Mouse (Mus musculus) hindbrain, embryonic 12.5 days (tissue): ENCODE measurements at regions not wholly inside any gene's neighbourhood (a gene's known extent, or its start where the extent isn't known, plus 50 kb on each side); places are given as distances from the start of the nearest gene placed in this dataset.

Experiments
- ATAC-seq: fragments of 200-750 bp; cut with Nextera tagmentation; 2 replicates; pipeline ENCODE4 v1.8.0; 2017; ENCODE audit warnings: moderate TSS enrichment; ENCODE audit not compliant: low FRiP score
- H3K27ac ChIP-seq: fragments of 300-500 bp; sonication (generic); 2 replicates; pipeline ENCODE4 v1.5.1; 2016; ENCODE audit warnings: mild to moderate bottlenecking
- H3K27me3 ChIP-seq: fragments of 300-500 bp; sonication (generic); 2 replicates; pipeline ENCODE4 v1.6.1; 2016; ENCODE audit warnings: mild to moderate bottlenecking
- H3K36me3 ChIP-seq: fragments of 300-500 bp; sonication (generic); 2 replicates; pipeline ENCODE4 v1.6.1; 2016; ENCODE audit warnings: mild to moderate bottlenecking
- H3K4me1 ChIP-seq: fragments of 300-500 bp; sonication (generic); 2 replicates; pipeline ENCODE4 v1.6.1; 2016
- H3K4me2 ChIP-seq: fragments of 300-500 bp; sonication (generic); replicated peaks from 2 replicates; pipeline ENCODE4 v1.6.1; 2016; ENCODE audit warnings: mild to moderate bottlenecking
- H3K4me3 ChIP-seq: fragments of 300-500 bp; sonication (generic); 2 replicates; pipeline ENCODE4 v1.5.1; 2016; ENCODE audit warnings: mild to moderate bottlenecking
- H3K9ac ChIP-seq: fragments of 300-500 bp; sonication (generic); 2 replicates; pipeline ENCODE4 v1.6.1; 2016; ENCODE audit warnings: mild to moderate bottlenecking, moderate library complexity
- H3K9me3 ChIP-seq: fragments of 300-500 bp; sonication (generic); replicated peaks from 2 replicates; pipeline ENCODE4 v1.6.1; 2016; ENCODE audit warnings: mild to moderate bottlenecking
- WGBS: fragments of 180-500 bp; shearing (Covaris S2); methylation state at CpG from one replicate; pipeline ENCODE4 v1.1.7; 2016; 5-methylcytosine and 5-hydroxymethylcytosine counted together

GRCm38 (mm10) chr1:185151130-185151799 is 52.7 kb upstream of the Rab3gap2 start:
- Histone ChIP-seq H3K4me3 (no peak overlapping the region), H3K27ac (no peak overlapping the region), H3K9ac (no peak overlapping the region), H3K4me2 (no peak overlapping the region), H3K27me3 (no peaks in the 10 kb centered on the region), H3K36me3 (no peaks in the 10 kb centered on the region), H3K4me1 (no peaks in the 10 kb centered on the region), H3K9me3 (no peaks in the 10 kb centered on the region)
- no peak for ATAC-seq
- 62% methylated on average over 11 of the region's 11 CpGs for WGBS

- Histone ChIP-seq H3K36me3 (no peaks in the 10 kb centered on the region), H3K27ac (no peak overlapping the region)
Observed at GRCm38 (mm10) chr1:185150431-185151129, 53.3 kb upstream of the Rab3gap2 start.

GRCm38 (mm10) chr1:185144791-185145190 is 59.1 kb upstream of the Rab3gap2 start:
- Histone ChIP-seq H3K27ac (no peak overlapping the region), H3K4me1 (no peaks in the 10 kb centered on the region), H3K9ac (no peak overlapping the region), H3K36me3 (no peaks in the 10 kb centered on the region), H3K4me2 (no peak overlapping the region), H3K9me3 (no peaks in the 10 kb centered on the region), H3K27me3 (no peaks in the 10 kb centered on the region), H3K4me3 (no peak overlapping the region)
- 90% methylated on average over 1 of the region's 1 CpGs for WGBS
- no peak for ATAC-seq

More at GRCm38 (mm10) chr1:185150431-185151129, 53.3 kb upstream of the Rab3gap2 start:
- ATAC-seq = no peak
- Histone ChIP-seq H3K4me1 (no peaks in the 10 kb centered on the region), H3K9me3 (no peaks in the 10 kb centered on the region), H3K27me3 (no peaks in the 10 kb centered on the region), H3K4me2 (no peak overlapping the region), H3K9ac (no peak overlapping the region), H3K4me3 (no peak overlapping the region)
- WGBS = 81% methylated on average over 15 of the region's 15 CpGs

- 93% methylated on average over 15 of the region's 15 CpGs for WGBS
- Histone ChIP-seq H3K27me3 (no peaks in the 10 kb centered on the region), H3K36me3 (no peaks in the 10 kb centered on the region), H3K9me3 (no peaks in the 10 kb centered on the region), H3K27ac (no peak overlapping the region), H3K4me3 (no peak overlapping the region), H3K4me1 (no peaks in the 10 kb centered on the region), H3K9ac (no peak overlapping the region), H3K4me2 (no peak overlapping the region)
- ATAC-seq = no peak
Observed at GRCm38 (mm10) chr1:185144006-185144405, 59.9 kb upstream of the Rab3gap2 start.

- Histone ChIP-seq H3K4me2 (no peak overlapping the region), H3K27me3 (no peaks in the 10 kb centered on the region), H3K4me1 (no peaks in the 10 kb centered on the region), H3K9me3 (no peaks in the 10 kb centered on the region), H3K9ac (no peak overlapping the region), H3K36me3 (no peaks in the 10 kb centered on the region), H3K4me3 (no peak overlapping the region), H3K27ac (no peak overlapping the region)
- ATAC-seq = no peak
- 83% methylated on average over 5 of the region's 5 CpGs for WGBS
Observed at GRCm38 (mm10) chr1:185140317-185140716, 63.6 kb upstream of the Rab3gap2 start.

- Histone ChIP-seq H3K9ac (no peak overlapping the region), H3K27me3 (no peaks in the 10 kb centered on the region), H3K4me1 (no peaks in the 10 kb centered on the region), H3K36me3 (no peaks in the 10 kb centered on the region), H3K4me3 (no peak overlapping the region), H3K27ac (no peak overlapping the region), H3K9me3 (no peaks in the 10 kb centered on the region), H3K4me2 (no peak overlapping the region)
- 78% methylated on average over 4 of the region's 4 CpGs for WGBS
- no peak for ATAC-seq
Observed at GRCm38 (mm10) chr1:185128209-185128608, 75.7 kb upstream of the Rab3gap2 start.

DNA sequence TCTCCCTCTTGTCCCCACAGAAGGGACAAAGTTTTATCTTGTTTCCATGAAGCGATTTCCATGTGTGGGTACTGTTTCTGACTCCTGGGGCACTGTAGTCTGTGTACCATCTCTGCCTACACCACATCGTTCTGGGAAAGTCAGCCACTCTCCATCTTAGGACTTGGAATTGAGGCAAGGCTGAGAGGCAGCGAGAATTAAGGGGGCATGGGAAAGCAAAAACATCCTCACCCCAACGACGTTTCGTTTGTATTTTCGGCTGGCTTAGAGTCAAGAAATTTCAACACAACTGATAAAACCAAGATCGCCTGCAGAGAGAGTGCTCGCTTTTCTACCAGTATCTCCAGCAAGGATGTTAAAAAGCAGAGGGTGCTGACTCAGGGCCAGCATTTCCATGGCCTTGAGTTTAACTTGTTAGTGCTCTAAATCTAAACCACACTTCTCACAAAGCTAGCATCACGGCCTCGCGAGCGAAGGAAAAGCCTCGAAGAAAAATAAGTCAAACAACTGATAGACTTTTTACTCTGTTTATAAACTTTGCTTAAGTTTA is 78.1 kb upstream of the Rab3gap2 start:
- WGBS = 78% methylated on average over 14 of the region's 14 CpGs

GRCm38 (mm10) chr1:185121552-185121951 is 82.4 kb upstream of the Rab3gap2 start:
- Histone ChIP-seq H3K9me3 (no peaks in the 10 kb centered on the region), H3K27ac (no peak overlapping the region), H3K4me3 (no peak overlapping the region), H3K4me1 (no peaks in the 10 kb centered on the region), H3K9ac (no peak overlapping the region), H3K36me3 (no peaks in the 10 kb centered on the region), H3K27me3 (no peaks in the 10 kb centered on the region), H3K4me2 (no peak overlapping the region)
- 87% methylated on average over 2 of the region's 2 CpGs for WGBS
- no peak for ATAC-seq

More for the DNA sequence above, 78.1 kb upstream of the Rab3gap2 start:
- H3K9me3 ChIP-seq = no peaks in the 10 kb centered on the region
- no peak overlapping the region for H3K27ac ChIP-seq
- H3K4me3 ChIP-seq = no peak overlapping the region
- no peaks in the 10 kb centered on the region for H3K27me3 ChIP-seq
- ATAC-seq = no peak
- no peak overlapping the region for H3K4me2 ChIP-seq
- H3K9ac ChIP-seq = no peak overlapping the region
- no peaks in the 10 kb centered on the region for H3K4me1 ChIP-seq
- H3K36me3 ChIP-seq = no peaks in the 10 kb centered on the region

- Histone ChIP-seq H3K9ac (no peak overlapping the region), H3K4me1 (no peaks in the 10 kb centered on the region), H3K4me2 (no peak overlapping the region), H3K36me3 (no peaks in the 10 kb centered on the region), H3K4me3 (no peak overlapping the region), H3K9me3 (no peaks in the 10 kb centered on the region), H3K27me3 (no peaks in the 10 kb centered on the region), H3K27ac (no peak overlapping the region)
- WGBS = 70% methylated on average over 2 of the region's 2 CpGs
- ATAC-seq = no peak
Observed at GRCm38 (mm10) chr1:185120416-185120815, 83.5 kb upstream of the Rab3gap2 start.

DNA sequence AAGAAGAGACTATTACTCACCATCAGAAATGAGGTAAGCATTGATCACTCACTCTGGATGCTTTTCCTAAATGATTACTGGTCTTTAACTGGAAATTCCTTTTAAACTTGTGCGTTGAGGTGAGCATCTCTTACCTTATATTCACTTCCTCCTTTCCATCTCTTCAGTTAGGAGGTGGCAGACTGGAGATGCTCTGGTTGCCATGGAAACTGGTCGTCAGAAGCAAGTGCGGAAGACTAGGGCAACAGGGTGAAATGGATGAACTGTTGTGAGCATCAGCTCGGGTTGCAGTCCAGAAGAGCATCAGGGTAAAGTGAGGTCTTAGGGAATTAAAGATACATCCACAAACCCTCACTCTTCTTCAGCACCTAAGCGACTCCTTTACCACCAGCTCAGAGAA is 86.2 kb upstream of the Rab3gap2 start:
- ATAC-seq = no peak
- WGBS = 62% methylated on average over 5 of the region's 5 CpGs

DNA sequence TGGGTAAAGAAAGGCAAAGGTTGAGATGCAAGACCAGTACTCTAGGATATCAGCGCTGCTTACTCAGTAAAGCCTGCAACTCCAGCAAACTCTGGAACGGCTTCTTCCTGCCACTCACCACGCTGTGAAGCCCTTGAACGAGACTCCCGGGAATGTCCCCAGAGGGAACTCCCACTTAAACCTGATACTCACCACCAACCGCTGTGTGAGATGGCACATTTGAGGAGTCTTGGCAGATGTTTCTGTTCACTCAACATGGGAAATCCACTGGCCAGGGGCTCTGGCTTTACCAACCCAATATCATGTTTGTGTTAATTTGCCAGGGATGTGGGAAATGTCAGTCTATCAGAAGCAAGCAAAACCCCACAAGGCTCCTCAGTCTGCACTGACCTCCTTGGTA is 90.2 kb upstream of the Rab3gap2 start:
- WGBS = 66% methylated on average over 6 of the region's 6 CpGs
- no peak overlapping the region for H3K4me2 ChIP-seq

More for the DNA sequence above, 86.2 kb upstream of the Rab3gap2 start:
- Histone ChIP-seq H3K4me3 (no peak overlapping the region), H3K4me2 (no peak overlapping the region), H3K36me3 (no peaks in the 10 kb centered on the region), H3K9me3 (no peaks in the 10 kb centered on the region), H3K27ac (no peak overlapping the region), H3K9ac (no peak overlapping the region), H3K27me3 (no peaks in the 10 kb centered on the region), H3K4me1 (no peaks in the 10 kb centered on the region)

DNA sequence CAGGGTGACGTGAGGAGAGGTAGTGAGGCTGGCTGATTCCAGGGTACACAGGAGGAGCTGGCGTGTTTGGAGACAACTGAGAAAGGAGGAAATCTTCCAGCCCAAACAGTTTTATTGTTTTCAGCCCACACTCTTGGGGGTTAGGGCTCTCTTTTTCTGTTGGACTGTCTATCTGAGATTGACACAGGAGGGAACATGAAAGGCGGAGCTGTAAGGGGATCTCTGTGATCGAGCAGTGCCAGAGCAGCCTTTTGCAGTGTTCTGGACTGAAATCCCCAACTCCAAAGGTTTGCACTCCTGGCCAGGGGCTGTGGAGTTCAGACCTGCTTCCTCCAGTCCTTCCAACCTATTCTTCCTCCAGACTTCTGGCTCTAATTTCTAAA is 91.9 kb upstream of the Rab3gap2 start:
- Histone ChIP-seq H3K4me3 (no peak overlapping the region), H3K4me1 (no peaks in the 10 kb centered on the region), H3K9me3 (no peaks in the 10 kb centered on the region), H3K36me3 (no peaks in the 10 kb centered on the region), H3K27me3 (no peaks in the 10 kb centered on the region), H3K4me2 (no peak overlapping the region), H3K9ac (no peak overlapping the region), H3K27ac (no peak overlapping the region)
- ATAC-seq = no peak
- WGBS = 69% methylated on average over 4 of the region's 4 CpGs

More for the DNA sequence above, 90.2 kb upstream of the Rab3gap2 start:
- Histone ChIP-seq H3K9ac (no peak overlapping the region), H3K9me3 (no peaks in the 10 kb centered on the region), H3K4me3 (no peak overlapping the region), H3K27me3 (no peaks in the 10 kb centered on the region), H3K27ac (no peak overlapping the region), H3K4me1 (no peaks in the 10 kb centered on the region), H3K36me3 (no peaks in the 10 kb centered on the region)
- ATAC-seq = no peak
